Comparison of ENCODE assay signal across 9 mouse cellular contexts in the genomic region with DNA sequence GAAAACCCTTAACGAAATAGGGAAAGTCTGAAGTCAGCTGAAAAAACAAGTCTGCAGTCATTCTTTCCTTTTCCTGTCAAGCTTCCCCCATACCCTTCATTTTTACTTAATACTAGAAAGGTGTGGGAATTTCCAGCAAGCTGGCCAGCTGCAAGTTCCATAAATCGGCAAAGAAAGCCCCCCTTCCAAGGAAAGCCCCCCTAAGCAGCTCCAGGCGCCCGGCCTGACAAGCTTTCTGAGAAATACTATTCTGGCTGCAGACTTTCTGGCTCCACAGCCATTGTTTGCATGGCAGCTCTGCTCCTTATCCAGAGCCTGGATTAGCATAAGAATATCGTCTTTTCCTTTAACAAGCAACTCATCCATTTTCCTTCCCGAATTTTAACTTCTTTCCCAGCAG. TPM values are rescaled to one million over a fixed set of nuclear protein-coding genes. Genes with fewer than 3 reads are reported as not detected.
DNase-seq lines count a peak whose midpoint lies in the region; ATAC-seq and TF ChIP-seq lines count a peak whose summit lies in the region.
"Had no signal": no experiment of that assay in that cellular context is flagged by ENCODE, and none has a peak within 500 bp of the region (broad histone marks: within the 10 kb centered on the region; RNA-seq: fewer than 3 reads in every experiment).

No protein-coding gene starts in this region.

- 47% methylated on average over 6 of the region's 6 CpGs for WGBS in liver, postnatal 0 days (ENCODE audit: insufficient replicate concordance)
- 11% methylated on average over 6 of the region's 6 CpGs for WGBS in forebrain, embryonic 11.5 days
- WGBS in limb, embryonic 14.5 days, result 13% methylated on average over 6 of the region's 6 CpGs
- WGBS in stomach, postnatal 0 days, result 23% methylated on average over 6 of the region's 6 CpGs

- no peaks in the 10 kb centered on the region for H3K4me1 ChIP-seq in liver, postnatal 0 days (ENCODE audit: insufficient read depth)
- no peaks in the 10 kb centered on the region; the same call in 1 of the 2 replicates for H3K4me1 ChIP-seq in forebrain, embryonic 11.5 days (replicated peaks; ENCODE audit: control insufficient read depth, insufficient read depth, low read length)
- peaks cover 17% of the 10 kb centered on the region for H3K4me1 ChIP-seq in limb, embryonic 14.5 days (ENCODE audit: control insufficient read depth, insufficient read depth, low read length)
- no peaks in the 10 kb centered on the region for H3K4me1 ChIP-seq in stomach, postnatal 0 days (replicated peaks; ENCODE audit: control insufficient read depth, insufficient read depth)
- H3K4me1 ChIP-seq: liver, embryonic 13.5 days had no signal

- H3K36me3 ChIP-seq in liver, postnatal 0 days (replicated peaks; ENCODE audit: insufficient read depth, low read length), result no peaks in the 10 kb centered on the region
- H3K36me3 ChIP-seq in forebrain, embryonic 11.5 days (ENCODE audit: control insufficient read depth, insufficient read depth, low read length), result no peaks in the 10 kb centered on the region; the same call in 1 of the 2 replicates
- peaks cover 18% of the 10 kb centered on the region for H3K36me3 ChIP-seq in limb, embryonic 14.5 days (ENCODE audit: control insufficient read depth, insufficient read depth, low read length)
- H3K36me3 ChIP-seq in stomach, postnatal 0 days (ENCODE audit: control insufficient read depth, insufficient read depth, low read length), result no peaks in the 10 kb centered on the region
- H3K36me3 ChIP-seq: liver, embryonic 13.5 days had no signal

- H3K9me3 ChIP-seq in liver, postnatal 0 days (ENCODE audit: low read length), result no peaks in the 10 kb centered on the region
- H3K9me3 ChIP-seq in forebrain, embryonic 11.5 days (ENCODE audit: control insufficient read depth, low read length), result no peaks in the 10 kb centered on the region
- no peaks in the 10 kb centered on the region for H3K9me3 ChIP-seq in limb, embryonic 14.5 days (ENCODE audit: control insufficient read depth, low read length)
- H3K9me3 ChIP-seq in stomach, postnatal 0 days (ENCODE audit: control insufficient read depth, low read length), result no peaks in the 10 kb centered on the region
- H3K9me3 ChIP-seq: liver, embryonic 13.5 days had no signal

- H3K9ac ChIP-seq in liver, postnatal 0 days (replicated peaks), result no peak overlapping the region
- H3K9ac ChIP-seq in forebrain, embryonic 11.5 days (ENCODE audit: low read length), result peak overlapping the region; percentile 14; the same call in 1 of the 2 replicates
- H3K9ac ChIP-seq in limb, embryonic 14.5 days (ENCODE audit: low read depth, low read length, severe bottlenecking), result no peak overlapping the region
- H3K9ac ChIP-seq in stomach, postnatal 0 days (ENCODE audit: low read length), result no peak overlapping the region
- H3K9ac ChIP-seq: liver, embryonic 13.5 days had no signal

- no peak for TF ChIP-seq POLR2A in limb, embryonic 14.5 days (IDR thresholded peaks at IDR 0.05; ENCODE audit: borderline replicate concordance, extremely low read depth, insufficient read depth, insufficient read length)

- H3K27ac ChIP-seq in liver, postnatal 0 days (ENCODE audit: low read depth), result no peak overlapping the region
- H3K27ac ChIP-seq in forebrain, embryonic 11.5 days (ENCODE audit: low read depth, low read length), result peak overlapping the region; percentile 69
- peak overlapping the region; percentile 76 for H3K27ac ChIP-seq in limb, embryonic 14.5 days (replicated peaks; ENCODE audit: low read depth, low read length)
- peak overlapping the region; percentile 5 for H3K27ac ChIP-seq in stomach, postnatal 0 days (replicated peaks)
- H3K27ac ChIP-seq: liver, embryonic 13.5 days had no signal

- H3K27me3 ChIP-seq in liver, postnatal 0 days (ENCODE audit: insufficient read depth, low read length), result no peaks in the 10 kb centered on the region
- H3K27me3 ChIP-seq in forebrain, embryonic 11.5 days (ENCODE audit: control insufficient read depth, insufficient read depth, low read length), result no peaks in the 10 kb centered on the region
- no peaks in the 10 kb centered on the region for H3K27me3 ChIP-seq in limb, embryonic 14.5 days (ENCODE audit: control insufficient read depth, insufficient read depth, low read length)
- no peaks in the 10 kb centered on the region for H3K27me3 ChIP-seq in stomach, postnatal 0 days (ENCODE audit: control insufficient read depth, insufficient read depth, low read length)
- H3K27me3 ChIP-seq: liver, embryonic 13.5 days had no signal

- peak; percentile 11 for DNase-seq in liver
- DNase-seq in liver, postnatal 0 days, result no peak
- peak; percentile 54 for DNase-seq in forebrain, embryonic 11.5 days (ENCODE audit: low spot score)
- peak; percentile 66 for DNase-seq in limb, embryonic 14.5 days (ENCODE audit: low spot score)
- no peak for DNase-seq in stomach, postnatal 0 days (ENCODE audit: low spot score)
- no peak for DNase-seq in frontal cortex, postnatal 25 days (ENCODE audit: low spot score in 2 of 2)
- DNase-seq: cerebellum, adult 11-12 months; liver, embryonic 13.5 days had no signal

- no peak overlapping the region for H3K4me2 ChIP-seq in liver, postnatal 0 days (ENCODE audit: low read depth, low read length)
- no peak overlapping the region for H3K4me2 ChIP-seq in forebrain, embryonic 11.5 days (ENCODE audit: low read depth, low read length, severe bottlenecking)
- no peak overlapping the region for H3K4me2 ChIP-seq in limb, embryonic 14.5 days (replicated peaks; ENCODE audit: low read depth, low read length, severe bottlenecking)
- no peak overlapping the region for H3K4me2 ChIP-seq in stomach, postnatal 0 days (replicated peaks; ENCODE audit: low read depth)
- H3K4me2 ChIP-seq: liver, embryonic 13.5 days had no signal

- no peak for TF ChIP-seq CTCF in liver, postnatal 0 days (IDR thresholded peaks at IDR 0.05; ENCODE audit: low read depth)
- TF ChIP-seq CTCF in stomach, postnatal 0 days (IDR thresholded peaks at IDR 0.05; ENCODE audit: low read depth), result no peak

- no peak for ATAC-seq in liver, postnatal 0 days
- peak; percentile 80 for ATAC-seq in forebrain, embryonic 11.5 days (replicated peaks; ENCODE audit: low FRiP score)
- ATAC-seq in limb, embryonic 14.5 days (ENCODE audit: low FRiP score, low read depth), result peak; percentile 48
- ATAC-seq in stomach, postnatal 0 days (ENCODE audit: low FRiP score, low TSS enrichment), result no peak
- no peak for ATAC-seq in CD4-positive, CD25-positive, alpha-beta regulatory T cell, adult 4 months

- H3K4me3 ChIP-seq in liver, postnatal 0 days (ENCODE audit: low read depth, low read length), result no peak overlapping the region
- H3K4me3 ChIP-seq in forebrain, embryonic 11.5 days (ENCODE audit: low read depth, low read length), result no peak overlapping the region
- H3K4me3 ChIP-seq in limb, embryonic 14.5 days (replicated peaks; ENCODE audit: low read length), result no peak overlapping the region
- no peak overlapping the region for H3K4me3 ChIP-seq in stomach, postnatal 0 days (ENCODE audit: low read depth, low read length)
- H3K4me3 ChIP-seq: liver, embryonic 13.5 days had no signal

- TF ChIP-seq EP300 in liver, postnatal 0 days (IDR thresholded peaks at IDR 0.05; ENCODE audit: low read depth), result no peak
- TF ChIP-seq EP300 in stomach, postnatal 0 days (optimal IDR thresholded peaks at IDR 0.05), result no peak

RNA-seq across cellular contexts. Expression of a gene that starts 49.5 kb away (rescaled TPM):
- polyA plus RNA-seq in liver, postnatal 0 days (2015; fragmentation: Nextera tagmentation; extraction: Ambion mirVana), result 4.7 and 5.0 TPM in 2 replicates
- 56.0 and 60.4 TPM in 2 replicates for polyA plus RNA-seq in forebrain, embryonic 11.5 days (2014; fragmentation: Nextera tagmentation; extraction: Ambion mirVana)
- polyA plus RNA-seq in limb, embryonic 14.5 days (2012; rRNA removed), result 44.3 TPM in 2 replicates
- 72.1 and 72.4 TPM in 2 replicates for polyA plus RNA-seq in limb, embryonic 14.5 days (2014; fragmentation: Nextera tagmentation; extraction: Ambion mirVana)
- polyA plus RNA-seq in stomach, postnatal 0 days (2015; fragmentation: Nextera tagmentation; extraction: Ambion mirVana), result 27.0 and 29.0 TPM in 2 replicates
- under 1 TPM; 0.92 to 0.96 TPM for polyA plus RNA-seq in CD4-positive, CD25-positive, alpha-beta regulatory T cell, adult 4 months (2017; shearing (Covaris generic))

Comparison
In these comparisons a context has a peak if more than half of its experiments do, and no peak if none do; other contexts are left out.
1. DNase-seq: peak in liver (single experiment), forebrain, embryonic 11.5 days (single experiment) and limb, embryonic 14.5 days (single experiment); none in liver, postnatal 0 days (single experiment), stomach, postnatal 0 days (single experiment) and frontal cortex, postnatal 25 days (0 of 2).
2. ATAC-seq: peak in forebrain, embryonic 11.5 days (single experiment) and limb, embryonic 14.5 days (single experiment); none in liver, postnatal 0 days (single experiment), stomach, postnatal 0 days (single experiment) and CD4-positive, CD25-positive, alpha-beta regulatory T cell, adult 4 months (single experiment).